Mouse (Mus musculus) cerebellum, postnatal 25 days (tissue): ENCODE data around the gene 4921524J17Rik.
A peak's percentile ranks its signal among the peaks of the same experiment; 100 is the strongest.

Experiments used
- DNase-seq, 2 experiments: peaks; one replicate each; pipeline ENCODE4 v3.0.0; 2021; ENCODE audit warnings: mixed read lengths in 2 of 2

4921524J17Rik gene

GRCm38 (mm10) chr8:85435736-85436135 lies 3.1 kb upstream of the 4921524J17Rik start:
- DNase-seq: no peak

- no peak for DNase-seq
These were observed 2.2 kb upstream of the 4921524J17Rik start for GRCm38 (mm10) chr8:85434817-85435216.

- DNase-seq: no peak
These were observed 372 bp upstream of the 4921524J17Rik start for GRCm38 (mm10) chr8:85433017-85433393.

- DNase-seq: no peak
These were observed 1.1 kb downstream of the 4921524J17Rik start for GRCm38 (mm10) chr8:85431281-85432167.

- DNase-seq: peak; percentile 10 to 11
These were observed 1.8 kb downstream of the 4921524J17Rik start for GRCm38 (mm10) chr8:85430801-85431200.

- no peak for DNase-seq
These were observed 3.4 kb downstream of the 4921524J17Rik start for GRCm38 (mm10) chr8:85429219-85429618.

- DNase-seq: no peak
These were observed 5.6 kb downstream of the 4921524J17Rik start for GRCm38 (mm10) chr8:85427026-85427425.

GRCm38 (mm10) chr8:85421329-85421728 lies 11.3 kb downstream of the 4921524J17Rik start:
- DNase-seq: no peak

- DNase-seq: no peak
These were observed 24.1 kb downstream of the 4921524J17Rik start for GRCm38 (mm10) chr8:85408526-85408925.

GRCm38 (mm10) chr8:85408053-85408505 lies 24.6 kb downstream of the 4921524J17Rik start:
- DNase-seq: peak in 1 of 2 experiments; percentile 24

- DNase-seq: no peak
These were observed 26.7 kb downstream of the 4921524J17Rik start for GRCm38 (mm10) chr8:85405961-85406360.

- DNase-seq: no peak
These were observed 27.2 kb downstream of the 4921524J17Rik start for GRCm38 (mm10) chr8:85405418-85405817.

GRCm38 (mm10) chr8:85398548-85398947 lies 34.1 kb downstream of the 4921524J17Rik start:
- no peak for DNase-seq

- DNase-seq: peak in 1 of 2 experiments; percentile 44
These were observed 35.1 kb downstream of the 4921524J17Rik start for GRCm38 (mm10) chr8:85397508-85397907.

- no peak for DNase-seq
These were observed 36.1 kb downstream of the 4921524J17Rik start for GRCm38 (mm10) chr8:85396432-85397079.

GRCm38 (mm10) chr8:85395681-85396431 lies 36.8 kb downstream of the 4921524J17Rik start:
- no peak for DNase-seq

GRCm38 (mm10) chr8:85395017-85395416 lies 37.6 kb downstream of the 4921524J17Rik start:
- no peak for DNase-seq

- DNase-seq: no peak
These were observed 39.4 kb downstream of the 4921524J17Rik start for GRCm38 (mm10) chr8:85393199-85393598.

GRCm38 (mm10) chr8:85391438-85391837 lies 41.2 kb downstream of the 4921524J17Rik start:
- DNase-seq: no peak

- DNase-seq: peak; percentile 23 to 52
These were observed 46.4 kb downstream of the 4921524J17Rik start, which contains the start of gene Mylk3 for GRCm38 (mm10) chr8:85386205-85386604. Mylk3 (minus strand) TSS chr8:85386345.

GRCm38 (mm10) chr8:85381926-85382325 lies 50.7 kb downstream of the 4921524J17Rik start:
- DNase-seq: no peak

- DNase-seq: no peak
These were observed 51.8 kb downstream of the 4921524J17Rik start for GRCm38 (mm10) chr8:85380824-85381209.
